Mouse (Mus musculus): Measurements from ENCODE around the gene Ssbp4.

- no peak for TF ChIP-seq CTCF (conservative IDR thresholded peaks at IDR 0.05; ENCODE audit: low read length)
- TF ChIP-seq NANOG (IDR thresholded peaks at IDR 0.05; ENCODE audit: borderline replicate concordance, low read length): no peak
These were observed at the start of gene Ssbp4 for GRCm38 (mm10) chr8:70608749-70609367.

Data from E14TG2a.4 (cell line).